Mouse (Mus musculus): Measurements from ENCODE around the gene Sass6.

GRCm38 (mm10) chr3:116661870-116662414, 67.2 kb downstream of the Sass6 start:
- TF ChIP-seq POLR2A (IDR thresholded peaks at IDR 0.05; ENCODE audit: low read depth, low read length) = no peak
- TF ChIP-seq CTCF (IDR thresholded peaks at IDR 0.05; ENCODE audit: borderline replicate concordance, insufficient read depth, low read length) = no peak
